Mouse (Mus musculus) neural tube, embryonic 14.5 days (tissue): ENCODE measurements around the gene Hif3a. TPM values are rescaled to one million over a fixed set of nuclear protein-coding genes. Genes with fewer than 3 reads are reported as not detected.

Experiments used
- ATAC-seq: fragments of 200-750 bp; cut with Nextera tagmentation; 2 replicates; pipeline ENCODE4 v1.8.0; 2017; ENCODE audit warnings: low read depth, mild to moderate bottlenecking, moderate TSS enrichment, moderate library complexity
- H3K27ac ChIP-seq: fragments of 300-500 bp; sonication (generic); 2 replicates; pipeline ENCODE4 v1.5.1; 2014; ENCODE audit warnings: low read depth, mild to moderate bottlenecking, control low read depth, low read length, moderate library complexity, mixed read lengths
- H3K27me3 ChIP-seq: fragments of 300-500 bp; sonication (generic); 2 replicates; pipeline ENCODE4 v1.6.1; 2014; ENCODE audit warnings: low read length; ENCODE audit not compliant: control insufficient read depth, insufficient read depth
- H3K36me3 ChIP-seq: fragments of 300-500 bp; sonication (generic); 2 replicates; pipeline ENCODE4 v1.6.1; 2014; ENCODE audit warnings: low read length, mixed read lengths; ENCODE audit not compliant: control insufficient read depth, insufficient read depth
- H3K4me1 ChIP-seq: fragments of 300-500 bp; sonication (generic); 2 replicates; pipeline ENCODE4 v1.6.1; 2014; ENCODE audit warnings: low read length; ENCODE audit not compliant: control insufficient read depth, insufficient read depth
- H3K4me2 ChIP-seq: fragments of 300-500 bp; sonication (generic); 2 replicates; pipeline ENCODE4 v1.6.1; 2014; ENCODE audit warnings: mild to moderate bottlenecking, low read depth, low read length, control low read depth
- H3K4me3 ChIP-seq: fragments of 300-500 bp; sonication (generic); 2 replicates; pipeline ENCODE4 v1.5.1; 2014; ENCODE audit warnings: low read depth, low read length, control low read depth, mixed read lengths
- H3K9ac ChIP-seq: fragments of 300-500 bp; sonication (generic); replicated peaks from 2 replicates; pipeline ENCODE4 v1.6.1; 2014; ENCODE audit warnings: low read depth, mild to moderate bottlenecking, control low read depth, low read length, mixed read lengths
- H3K9me3 ChIP-seq: fragments of 300-500 bp; sonication (generic); 2 replicates; pipeline ENCODE4 v1.6.1; 2016; ENCODE audit warnings: low read length; ENCODE audit not compliant: control insufficient read depth
- WGBS: fragments of 180-500 bp; shearing (Covaris S2); extraction: QIAGEN DNeasy Blood & Tissue Kit; methylation state at CpG from one replicate; pipeline ENCODE4 v1.1.7; 2014; 5-methylcytosine and 5-hydroxymethylcytosine counted together
- polyA plus RNA-seq: library from polyadenylated mRNA; unstranded; fragments of >200 nt; fragmentation: Nextera tagmentation; extraction: Ambion mirVana; gene quantifications from 2 replicates; pipeline ENCODE4 v1.2.1, GENCODE M21; 2014

Gene Hif3a
- polyA plus RNA-seq, 1 experiment from 2014 or later = 2.7 TPM

DNA sequence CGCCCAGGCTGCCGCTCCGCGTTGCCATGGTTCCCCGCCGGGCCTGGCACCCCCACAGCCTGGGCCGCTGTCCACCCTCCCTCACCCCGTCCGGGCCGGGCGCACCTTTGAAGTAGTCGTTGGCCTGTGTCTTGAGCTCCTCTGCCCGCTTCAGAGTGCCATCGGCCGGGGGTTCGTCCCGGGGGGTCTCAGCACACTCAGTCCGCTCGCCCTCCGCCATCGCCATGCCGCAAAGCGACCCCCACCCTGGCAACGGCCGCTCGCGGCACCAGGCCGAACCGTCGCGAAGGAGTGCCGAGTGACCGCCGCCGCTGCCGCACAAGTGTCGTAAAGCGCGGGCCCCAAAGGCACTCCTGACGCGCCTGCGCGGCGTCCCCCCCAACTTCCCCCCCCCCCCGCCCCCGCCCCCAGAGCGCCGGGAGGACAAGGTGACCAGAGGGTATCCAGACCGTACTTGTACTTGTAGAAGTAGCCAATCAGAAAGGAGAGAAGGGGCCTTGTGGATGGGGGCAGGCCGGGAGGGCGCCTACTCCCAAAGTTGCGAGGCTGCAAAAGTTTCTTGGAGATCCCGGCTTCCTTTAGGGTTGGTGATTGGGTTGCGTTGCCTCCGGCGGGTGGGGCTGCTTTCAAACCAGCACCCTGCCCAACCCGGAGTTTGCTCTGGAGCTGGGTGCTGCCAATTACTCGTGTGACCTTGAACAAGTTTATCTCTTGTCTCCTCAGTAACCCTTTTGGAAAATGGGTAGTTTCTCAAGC, 34.5 kb downstream of the Hif3a start, which contains the start of gene Ppp5c:
TSS of gene Ppp5c (minus strand) at position 337 of the 756 bp plus-strand sequence.
- peak within 1 kb of the TSS; percentile 89 for H3K4me2 ChIP-seq
- peak within 1 kb of the TSS; percentile 78 for H3K9ac ChIP-seq
- H3K4me3 ChIP-seq = peak within 1 kb of the TSS; percentile 82
- H3K9me3 ChIP-seq = no peaks in the 10 kb centered on the region
- ATAC-seq = peak; percentile 87
- no peaks in the 10 kb centered on the region for H3K27me3 ChIP-seq
- peaks cover 14% of the 10 kb centered on the region for H3K4me1 ChIP-seq
- H3K36me3 ChIP-seq = no peaks in the 10 kb centered on the region
- 0 out of 2 replicates have a peak within 1 kb of the TSS, but pooled peaks have one; percentile 57 for H3K27ac ChIP-seq
- WGBS = under 1% methylated on average over 55 of the region's 58 CpGs

DNA sequence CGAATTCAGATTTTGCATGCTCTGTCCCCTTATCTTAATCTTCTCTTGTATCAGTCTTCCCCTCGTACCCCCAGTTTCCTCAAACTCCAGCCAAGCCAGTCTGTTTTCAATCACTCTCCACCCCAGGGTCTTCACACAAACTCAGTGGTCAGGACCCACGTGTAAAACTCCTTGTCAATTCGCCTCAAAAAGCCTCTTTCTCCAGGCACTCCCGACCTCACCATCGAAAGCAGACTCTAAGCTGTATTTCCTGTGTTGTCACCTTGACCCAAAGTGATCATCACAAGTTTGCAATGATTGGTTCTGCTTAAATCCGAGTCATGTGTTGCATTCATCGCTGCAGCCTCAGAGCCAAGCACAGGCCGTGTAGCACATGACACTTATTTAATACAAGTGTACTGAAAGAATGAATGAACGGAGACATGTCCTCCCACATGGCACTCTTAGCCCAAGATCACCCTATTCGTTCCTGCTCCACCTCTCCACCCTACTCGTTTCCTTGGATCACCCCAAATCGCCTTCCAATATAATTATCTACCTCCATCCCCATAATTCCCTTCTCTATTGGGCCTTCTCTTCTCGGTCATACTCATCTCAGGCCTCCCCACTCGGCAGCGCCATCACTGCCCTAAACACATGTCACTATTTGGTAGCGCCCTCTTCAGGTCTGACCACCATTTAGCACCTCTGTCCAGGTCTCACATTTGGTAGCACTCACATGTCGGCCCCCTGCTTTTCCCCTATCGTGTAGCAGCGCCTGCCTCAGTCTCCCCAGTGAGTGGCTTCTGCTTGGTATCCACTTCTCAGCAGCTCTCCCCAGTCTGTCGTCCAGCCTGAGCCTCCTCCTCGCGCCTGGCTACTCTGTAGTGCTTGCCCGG, 35.3 kb downstream of the Hif3a start:
- Histone ChIP-seq H3K4me1 (peaks cover 14% of the 10 kb centered on the region), H3K4me2 (peak overlapping the region; percentile 89), H3K27ac (0 out of 2 replicates have a peak overlapping the region, but pooled peaks have one; percentile 57), H3K4me3 (peak overlapping the region; percentile 82), H3K9me3 (no peaks in the 10 kb centered on the region), H3K36me3 (0 out of 2 replicates have a peak, but pooled peaks cover 2% of the 10 kb centered on the region), H3K27me3 (no peaks in the 10 kb centered on the region), H3K9ac (peak overlapping the region; percentile 78)
- WGBS = 10% methylated on average over 24 of the region's 24 CpGs
- peak; percentile 4 for ATAC-seq

DNA sequence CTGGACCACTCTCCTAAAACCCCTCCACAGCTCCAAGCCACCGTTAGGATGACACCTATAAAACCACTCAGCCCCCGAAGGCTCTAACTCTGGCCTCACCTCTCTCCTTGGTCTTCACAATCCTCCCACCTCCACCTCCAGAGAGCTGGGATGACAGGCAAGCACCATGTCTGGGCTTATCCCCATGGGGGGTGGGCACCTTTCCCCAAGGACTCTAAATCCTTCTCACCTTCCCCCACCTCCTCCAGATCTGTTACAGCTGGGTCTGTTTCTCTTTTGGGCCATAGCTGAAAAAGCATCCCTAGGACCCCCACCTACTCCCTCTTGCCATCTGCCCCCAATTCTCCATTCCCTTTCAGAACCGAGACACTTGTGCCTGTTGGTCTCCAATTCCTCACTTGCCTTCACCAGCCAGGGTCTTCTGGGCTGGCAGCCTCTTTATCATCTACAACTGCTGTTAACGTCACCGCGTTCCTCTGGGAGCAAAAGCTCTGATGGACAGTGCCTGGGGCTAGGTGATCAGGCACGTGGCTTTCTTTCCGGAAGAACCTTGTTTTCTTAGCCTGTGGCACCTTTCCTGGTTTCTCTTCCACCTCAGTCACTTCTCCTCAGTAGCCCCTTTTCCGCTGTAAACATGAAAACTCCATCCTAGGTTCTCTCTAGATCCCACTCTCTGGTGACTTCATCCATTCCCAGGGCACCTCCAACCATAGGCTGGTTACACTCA, 36.2 kb downstream of the Hif3a start:
- Histone ChIP-seq H3K9ac (no peak overlapping the region), H3K4me3 (peak overlapping the region; percentile 82), H3K27me3 (no peaks in the 10 kb centered on the region), H3K9me3 (no peaks in the 10 kb centered on the region), H3K4me1 (peaks cover 14% of the 10 kb centered on the region), H3K4me2 (peak overlapping the region; percentile 89; the same call in 1 of the 2 replicates), H3K36me3 (peaks cover 11% of the 10 kb centered on the region), H3K27ac (no peak overlapping the region)
- ATAC-seq = no peak
- 81% methylated on average over 9 of the region's 9 CpGs for WGBS

DNA sequence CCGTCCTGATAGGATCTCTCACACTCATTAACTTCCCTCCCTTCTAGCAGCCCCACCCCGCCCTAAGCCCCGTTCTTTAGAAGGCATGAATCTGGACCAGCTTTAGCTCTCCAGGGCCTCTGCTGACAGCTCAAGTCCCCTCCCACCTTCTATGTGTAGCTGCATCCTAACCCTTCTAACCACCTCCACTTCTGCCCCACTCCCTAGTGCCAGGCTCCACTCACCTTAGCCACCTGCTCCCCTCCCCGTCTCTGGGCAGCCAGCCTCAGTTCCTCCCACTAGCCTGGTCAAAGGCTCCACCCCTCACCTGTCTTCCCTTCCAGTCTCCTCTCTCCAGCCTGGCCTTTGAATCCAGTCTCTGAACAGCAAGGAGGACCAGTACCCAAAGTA, 36.7 kb downstream of the Hif3a start:
- Histone ChIP-seq H3K4me2 (no peak overlapping the region), H3K9ac (no peak overlapping the region), H3K4me3 (no peak overlapping the region), H3K36me3 (peaks cover 16% of the 10 kb centered on the region), H3K27me3 (no peaks in the 10 kb centered on the region), H3K4me1 (peaks cover 14% of the 10 kb centered on the region), H3K27ac (no peak overlapping the region), H3K9me3 (no peaks in the 10 kb centered on the region)
- no peak for ATAC-seq
- WGBS = 79% methylated on average over 4 of the region's 4 CpGs

DNA sequence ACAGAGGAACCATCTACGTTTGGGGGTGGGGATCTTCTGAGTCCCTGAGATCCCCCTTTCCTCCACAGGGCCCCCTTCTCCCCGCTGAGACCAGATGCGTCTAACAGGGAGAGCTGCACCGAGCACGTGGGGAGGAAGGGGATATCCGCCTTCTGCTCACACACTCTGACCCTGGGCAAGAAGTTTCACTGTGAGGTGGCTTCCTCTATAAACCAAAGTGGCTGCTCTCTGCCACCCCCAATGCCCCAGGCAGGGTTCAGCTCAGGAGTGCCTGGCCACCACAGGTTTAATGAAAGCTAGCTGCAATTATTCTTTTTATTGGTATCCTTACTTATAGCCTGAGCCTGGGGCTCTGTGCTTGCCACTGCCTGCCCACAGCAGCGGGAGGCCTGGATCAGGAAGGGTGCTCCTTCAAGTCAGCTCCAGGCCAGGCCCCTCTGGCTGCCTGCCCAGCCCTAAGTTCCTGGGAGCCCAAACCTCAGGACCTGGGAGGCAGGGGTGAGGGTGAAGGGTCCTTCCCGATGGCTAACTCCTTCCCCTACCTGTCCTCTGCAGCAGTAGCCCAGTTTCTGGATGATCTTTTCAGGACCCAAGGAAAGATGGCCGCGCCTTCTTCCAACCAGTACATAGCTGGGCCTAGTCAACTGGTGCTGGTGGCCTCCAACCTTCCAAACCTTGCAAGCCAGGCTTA, 37.3 kb downstream of the Hif3a start:
- no peak overlapping the region; the same call in 1 of the 2 replicates for H3K27ac ChIP-seq
- H3K4me1 ChIP-seq = peaks cover 14% of the 10 kb centered on the region
- ATAC-seq = no peak
- no peaks in the 10 kb centered on the region for H3K27me3 ChIP-seq
- no peak overlapping the region for H3K4me2 ChIP-seq
- peaks cover 16% of the 10 kb centered on the region for H3K36me3 ChIP-seq
- 89% methylated on average over 10 of the region's 10 CpGs for whole genome bisulfite sequencing
- no peak overlapping the region for H3K4me3 ChIP-seq
- H3K9ac ChIP-seq = no peak overlapping the region
- H3K9me3 ChIP-seq = no peaks in the 10 kb centered on the region

DNA sequence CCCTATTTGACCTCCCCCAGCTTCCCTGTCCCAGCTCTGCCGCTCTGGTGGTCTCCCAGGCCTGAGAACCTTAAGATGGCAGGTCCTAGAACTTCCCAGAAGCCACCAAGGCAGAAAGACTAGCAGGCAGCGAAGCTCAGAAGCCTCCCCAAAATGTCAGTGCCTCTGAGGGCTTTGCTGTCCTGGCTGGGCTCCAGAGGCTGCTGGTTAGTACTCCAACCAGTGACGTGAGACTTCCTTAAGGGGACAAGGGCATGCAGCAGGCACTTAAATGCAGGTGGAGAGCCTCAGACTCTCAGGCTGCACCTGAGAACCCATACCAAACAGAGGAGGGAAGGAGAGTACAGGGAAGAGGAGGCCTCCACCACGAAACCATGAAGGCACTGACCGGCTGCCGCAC, 38.1 kb downstream of the Hif3a start:
- peaks cover 14% of the 10 kb centered on the region for H3K4me1 ChIP-seq
- H3K36me3 ChIP-seq = peaks cover 16% of the 10 kb centered on the region
- H3K4me2 ChIP-seq = no peak overlapping the region
- H3K9me3 ChIP-seq = no peaks in the 10 kb centered on the region
- no peak overlapping the region for H3K27ac ChIP-seq
- H3K9ac ChIP-seq = 0 out of 2 replicates have a peak overlapping the region, but pooled peaks have one; percentile 11
- no peaks in the 10 kb centered on the region for H3K27me3 ChIP-seq
- no peak overlapping the region for H3K4me3 ChIP-seq
- 93% methylated on average over 6 of the region's 6 CpGs for WGBS
- ATAC-seq = no peak

DNA sequence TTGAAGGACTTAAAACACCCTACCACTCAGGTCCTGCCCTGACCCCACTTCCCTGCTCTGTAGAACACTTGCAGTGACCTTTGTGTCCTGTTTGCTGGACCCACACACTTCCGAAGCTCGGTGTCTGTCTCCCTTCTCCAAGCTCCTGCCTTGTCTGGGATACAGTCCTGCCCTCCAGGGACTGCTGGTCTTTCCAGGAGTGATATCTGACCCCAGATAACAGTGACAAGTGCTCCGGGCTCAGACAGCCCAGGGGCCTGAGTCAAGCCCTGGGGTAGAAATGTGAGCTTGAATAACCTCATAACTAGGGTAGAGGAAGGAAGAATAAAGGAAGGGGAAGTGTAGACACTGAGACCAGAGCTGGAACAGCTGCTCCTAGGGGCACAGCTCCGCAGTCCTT, 38.5 kb downstream of the Hif3a start:
- Histone ChIP-seq H3K27me3 (no peaks in the 10 kb centered on the region), H3K4me2 (no peak overlapping the region), H3K36me3 (peaks cover 16% of the 10 kb centered on the region), H3K9ac (no peak overlapping the region), H3K27ac (no peak overlapping the region), H3K9me3 (no peaks in the 10 kb centered on the region), H3K4me3 (no peak overlapping the region), H3K4me1 (peaks cover 14% of the 10 kb centered on the region)
- WGBS = 86% methylated on average over 4 of the region's 4 CpGs
- no peak for ATAC-seq

DNA sequence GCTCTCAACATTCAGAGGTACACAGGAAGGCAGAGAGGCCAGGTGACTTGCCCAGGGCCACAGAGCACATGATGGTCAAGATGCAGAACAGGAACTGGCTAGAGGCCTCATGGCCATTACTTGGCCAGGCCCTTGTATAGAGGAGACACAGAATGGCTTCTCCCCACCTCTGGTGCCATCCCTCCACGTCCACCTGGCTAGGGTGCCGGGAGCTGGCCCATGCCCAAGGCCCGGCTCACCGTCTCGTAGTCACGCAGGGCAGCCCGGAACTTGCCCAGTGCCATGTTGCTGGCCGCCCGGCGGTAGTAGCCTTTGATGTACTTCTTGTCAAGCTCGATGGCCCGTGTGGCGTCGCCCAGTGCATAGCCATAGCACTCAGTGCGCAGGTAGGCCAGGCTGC, 40.1 kb downstream of the Hif3a start:
- Histone ChIP-seq H3K4me1 (peaks cover 14% of the 10 kb centered on the region), H3K36me3 (peaks cover 21% of the 10 kb centered on the region), H3K9me3 (no peaks in the 10 kb centered on the region), H3K27me3 (no peaks in the 10 kb centered on the region), H3K4me2 (no peak overlapping the region), H3K4me3 (no peak overlapping the region), H3K27ac (no peak overlapping the region), H3K9ac (no peak overlapping the region)
- no peak for ATAC-seq
- 97% methylated on average over 15 of the region's 15 CpGs for WGBS
